Mouse (Mus musculus) CH12.LX (cell line): ENCODE data around the gene Zfp747.

ENCODE experiments used
- CTCF ChIP-seq, 2 experiments: IDR thresholded peaks in 1 of 2; conservative IDR thresholded peaks in 1 of 2; 2 replicates each; pipeline ENCODE4 v1.5.1; 2011 to 2012; ENCODE audit warnings: low read depth in 2 of 2, low read length in 2 of 2, improper control_type of control experiment in 1 of 2, inconsistent platforms in 1 of 2, mild to moderate bottlenecking in 1 of 2, moderate library complexity in 1 of 2
- ELF1 ChIP-seq: IDR thresholded peaks from 2 replicates; pipeline ENCODE4 v1.6.1; 2014; ENCODE audit warnings: low read depth, mild to moderate bottlenecking, inconsistent platforms, low read length, improper control_type of control experiment
- HCFC1 ChIP-seq: IDR thresholded peaks from 2 replicates; pipeline ENCODE4 v1.6.1; 2012; ENCODE audit warnings: low read depth, mild to moderate bottlenecking, inconsistent platforms, low read length, improper control_type of control experiment
- KAT2A ChIP-seq: IDR thresholded peaks from 2 replicates; pipeline ENCODE4 v1.6.1; 2012; ENCODE audit warnings: low read length, improper control_type of control experiment, inconsistent platforms; ENCODE audit not compliant: insufficient replicate concordance
- MAFK ChIP-seq: IDR thresholded peaks from 2 replicates; pipeline ENCODE4 v1.6.1; 2011; ENCODE audit warnings: low read length, improper control_type of control experiment; ENCODE audit not compliant: insufficient replicate concordance
- NRF1 ChIP-seq: IDR thresholded peaks from 2 replicates; pipeline ENCODE4 v1.6.1; 2014; ENCODE audit warnings: low read depth, mild to moderate bottlenecking, inconsistent platforms, low read length, improper control_type of control experiment, moderate library complexity
- POLR2A ChIP-seq: IDR thresholded peaks from 2 replicates; pipeline ENCODE4 v1.6.1; 2011; ENCODE audit warnings: low read depth, mild to moderate bottlenecking, improper control_type of control experiment, low read length
- TBP ChIP-seq: conservative IDR thresholded peaks from 2 replicates; pipeline ENCODE4 v1.6.1; 2011; ENCODE audit warnings: low read depth, low read length, improper control_type of control experiment
- USF1 ChIP-seq: IDR thresholded peaks from 2 replicates; pipeline ENCODE4 v1.6.1; 2014; ENCODE audit warnings: low read depth, mild to moderate bottlenecking, inconsistent platforms, low read length, improper control_type of control experiment

GRCm38 (mm10) chr7:127392251-127392824 lies 16.5 kb upstream of the Zfp747 start:
- TF ChIP-seq MAFK (no peak), CTCF (conservative IDR thresholded peaks at IDR 0.05 in 1 of 2, IDR thresholded peaks at IDR 0.05 in 1 of 2; ENCODE audit: low read depth in 2 of 2, low read length in 2 of 2) (no peak), ELF1 (no peak), USF1 (no peak), NRF1 (no peak), KAT2A (no peak), POLR2A (no peak), TBP (no peak), HCFC1 (no peak)
